Mouse (Mus musculus) right cerebral cortex, postnatal 10 days (tissue): ENCODE data around the gene Usp25.

ENCODE experiments used
- DNase-seq, 2 experiments: peaks; one replicate each; pipeline ENCODE4 v3.0.0; 2021; ENCODE audit warnings: low spot score in 2 of 2

Usp25 gene

DNA sequence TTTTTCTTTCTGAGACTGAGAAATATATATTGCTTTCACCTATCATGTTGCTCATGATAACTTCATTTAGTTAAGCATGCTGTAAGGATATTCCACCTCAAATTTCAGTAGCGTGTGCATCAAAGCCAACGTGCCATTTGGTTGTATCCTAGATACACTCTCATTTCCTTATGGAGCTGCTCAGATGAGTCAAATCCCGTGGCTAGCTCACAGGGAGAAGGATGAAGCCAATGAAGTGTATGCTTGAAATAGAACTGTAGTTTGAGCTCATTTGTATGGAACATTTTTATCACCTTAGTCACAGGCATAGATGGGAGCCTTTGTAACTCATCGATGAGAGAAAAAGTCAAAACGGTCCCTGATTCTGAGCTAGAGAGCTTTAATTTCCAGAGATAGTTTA is 20.8 kb downstream of the Usp25 start:
- peak in 1 of 2 experiments; percentile 36 for DNase-seq

DNA sequence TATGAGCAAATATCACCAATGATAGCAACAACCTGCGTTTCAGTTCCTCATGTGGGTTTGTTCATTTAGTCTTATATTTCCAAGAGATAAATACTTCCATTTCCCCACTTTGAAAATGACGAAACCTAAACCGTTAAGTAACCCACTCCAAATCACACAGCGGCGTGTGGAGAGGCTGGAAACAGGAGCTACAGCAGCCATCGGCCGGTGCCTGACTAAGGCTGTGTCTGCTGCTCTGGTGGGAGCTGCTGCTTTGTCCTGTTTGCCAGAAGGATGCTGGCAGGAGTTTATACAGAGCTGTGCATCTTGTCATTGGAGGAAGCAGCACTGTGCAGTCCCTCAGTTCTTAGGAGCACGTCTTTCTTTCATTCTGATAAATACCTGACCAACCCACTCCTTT is 21.2 kb downstream of the Usp25 start:
- no peak for DNase-seq

DNA sequence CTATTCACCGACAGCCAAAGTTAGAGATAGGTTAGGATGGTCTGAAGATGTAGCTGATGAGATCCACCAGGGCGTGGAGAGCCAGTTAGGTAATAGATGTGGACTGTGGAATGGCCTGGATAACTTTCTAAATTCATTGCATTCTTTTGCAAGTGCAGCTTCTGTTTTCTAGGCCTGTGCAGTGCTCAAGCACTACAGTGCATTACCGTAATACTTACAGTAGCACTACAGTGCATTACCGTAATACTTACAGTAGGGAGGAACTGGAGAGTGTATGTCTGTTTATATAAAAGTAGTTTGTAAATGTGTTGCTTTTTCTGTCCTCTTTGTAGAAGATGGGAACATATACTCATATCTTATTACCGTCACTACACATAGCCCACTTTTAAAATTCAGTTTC is 28.1 kb downstream of the Usp25 start:
- no peak for DNase-seq

DNA sequence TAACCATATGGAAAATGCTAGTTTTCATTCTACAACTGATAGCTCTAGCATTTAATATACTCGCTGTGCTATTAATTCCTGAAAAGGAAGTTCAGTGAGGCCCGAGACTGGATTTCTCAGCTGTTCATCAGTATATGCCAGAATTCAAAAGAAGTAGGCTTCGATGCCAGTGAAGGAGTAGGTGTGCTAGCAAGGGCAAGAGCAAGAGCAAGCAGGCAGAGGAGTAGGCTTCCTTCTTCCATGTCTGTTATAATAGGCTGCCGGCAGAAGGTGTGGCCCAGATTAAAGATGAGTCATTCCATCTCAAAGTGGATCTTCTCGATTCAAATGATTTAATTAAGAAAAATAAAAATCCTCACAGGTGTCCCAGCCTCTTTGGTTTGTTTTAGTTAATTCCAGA is 30.0 kb downstream of the Usp25 start:
- DNase-seq, result no peak

DNA sequence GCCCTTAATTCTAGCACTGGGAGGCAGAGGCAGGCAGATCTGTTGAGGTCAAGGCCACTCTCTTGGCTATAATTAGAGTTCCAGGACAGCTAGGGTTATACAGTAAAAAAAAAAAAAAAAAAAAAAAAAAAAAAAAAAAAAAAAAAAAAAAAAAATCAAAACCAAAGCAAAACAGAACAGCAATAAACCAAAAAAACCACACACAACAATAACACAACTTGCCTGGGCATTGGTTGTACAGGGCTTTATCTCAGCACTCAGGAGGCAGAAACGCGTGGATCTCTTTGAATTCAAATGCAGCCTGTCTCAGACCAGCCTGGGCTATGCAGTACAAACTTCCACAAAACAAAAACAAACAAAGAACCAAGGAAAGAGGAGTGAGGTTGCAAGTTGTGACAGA is 40.7 kb downstream of the Usp25 start:
- DNase-seq, result no peak

DNA sequence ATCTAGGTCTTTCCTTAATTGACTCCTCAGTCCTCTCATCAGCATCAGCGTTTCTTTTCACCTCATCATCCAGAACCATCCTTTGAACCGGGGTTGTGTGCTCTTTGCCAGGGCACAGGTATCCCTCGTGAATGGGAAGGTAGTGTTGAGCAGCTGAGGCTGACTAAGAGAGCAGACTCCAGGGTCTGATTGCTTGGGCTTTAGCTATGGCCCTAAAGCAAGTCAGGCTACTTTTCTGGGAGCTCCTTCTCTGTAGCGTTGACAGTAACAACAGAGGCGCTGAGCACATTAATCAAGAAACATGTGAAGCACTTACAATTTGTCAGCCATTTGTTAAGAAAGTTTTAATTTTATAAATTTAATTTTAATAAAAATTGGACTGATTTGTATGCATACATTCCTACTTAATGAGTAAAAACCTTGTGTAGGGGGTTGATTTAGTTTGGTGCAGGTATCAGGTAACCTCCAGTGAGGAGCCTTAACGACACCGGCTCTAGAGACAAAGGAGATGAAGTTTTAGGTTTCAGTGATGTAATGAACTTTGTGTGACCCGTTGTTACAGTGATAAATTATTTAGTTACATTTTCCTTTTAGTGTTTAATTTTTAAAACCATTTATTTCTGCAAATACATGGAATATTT is 42.1 kb downstream of the Usp25 start:
- DNase-seq, result no peak

DNA sequence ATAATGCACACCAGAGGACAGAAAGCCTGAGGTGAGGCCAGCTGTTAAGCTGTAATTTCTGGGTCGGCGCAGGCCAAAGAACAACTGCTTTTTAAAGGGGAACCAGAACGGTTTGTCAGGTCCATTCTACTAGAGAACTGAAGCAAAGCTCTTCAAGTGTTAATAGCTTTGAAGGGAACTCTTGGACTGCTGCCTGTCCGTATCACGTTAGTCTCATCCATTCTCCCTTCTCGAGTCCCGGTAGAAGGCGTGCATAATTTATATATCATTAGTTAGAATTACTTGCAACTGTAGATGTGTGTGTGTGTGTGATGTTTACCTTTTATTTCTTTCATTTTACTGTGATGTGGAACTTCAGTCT is 42.6 kb downstream of the Usp25 start:
- no peak for DNase-seq

DNA sequence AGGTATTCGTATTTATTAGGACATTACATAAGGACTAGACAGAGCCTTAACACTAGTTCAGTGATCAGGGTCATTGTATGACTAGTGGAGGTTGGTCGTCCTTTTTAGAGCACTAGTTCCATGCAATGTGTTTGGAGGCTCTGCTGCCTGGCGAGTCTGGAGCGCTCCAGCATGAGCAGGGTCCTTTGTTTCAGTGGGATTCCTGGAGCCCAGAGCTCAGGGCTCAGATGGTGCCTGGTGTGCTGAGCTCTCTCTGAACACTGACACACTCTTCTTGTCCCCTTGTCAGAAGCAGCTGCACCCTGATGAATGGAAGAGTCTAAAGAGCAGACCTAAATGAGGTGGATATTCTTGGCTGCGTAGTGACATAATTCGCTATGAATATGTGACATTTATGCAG is 45.1 kb downstream of the Usp25 start:
- peak; percentile 35 to 44 for DNase-seq

DNA sequence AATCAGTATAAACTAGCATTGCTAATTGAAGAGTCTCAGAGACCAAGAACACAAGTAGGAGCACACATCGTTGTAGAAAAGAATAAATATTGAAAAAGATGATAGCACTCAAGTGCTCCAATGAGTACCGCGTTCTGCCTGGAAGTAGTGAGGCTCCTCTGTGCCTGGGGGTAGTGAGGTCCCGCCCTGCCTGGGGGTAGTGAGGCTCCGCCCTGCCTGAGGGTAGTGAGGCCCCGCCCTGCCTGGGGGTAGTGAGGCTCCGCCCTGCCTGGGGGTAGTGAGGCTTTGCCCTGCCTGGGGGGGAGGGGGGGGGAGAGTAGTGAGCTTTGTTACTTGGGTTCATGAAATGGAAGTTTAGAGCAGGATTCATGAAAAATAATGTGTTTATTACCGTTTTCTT is 46.7 kb downstream of the Usp25 start:
- no peak for DNase-seq

DNA sequence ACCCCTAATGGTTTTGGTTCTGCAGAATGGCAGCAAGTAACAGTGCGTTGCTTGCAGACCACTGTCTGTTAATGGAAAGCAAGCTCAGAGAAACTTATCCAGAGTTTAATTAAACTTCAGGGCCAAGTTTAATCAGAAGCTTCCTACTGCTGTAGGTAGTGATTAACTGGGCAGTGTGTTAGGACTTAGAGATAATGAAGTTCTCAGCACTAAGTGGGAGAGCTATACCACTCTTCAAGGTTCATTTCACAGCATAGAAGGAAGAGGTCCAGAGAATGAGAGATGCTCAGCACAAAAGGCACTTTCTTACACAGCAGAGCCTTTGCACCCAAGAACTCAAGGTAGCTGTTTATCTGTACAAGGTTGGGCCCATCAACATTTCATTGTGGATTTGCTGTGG is 50.4 kb downstream of the Usp25 start:
- no peak for DNase-seq

DNA sequence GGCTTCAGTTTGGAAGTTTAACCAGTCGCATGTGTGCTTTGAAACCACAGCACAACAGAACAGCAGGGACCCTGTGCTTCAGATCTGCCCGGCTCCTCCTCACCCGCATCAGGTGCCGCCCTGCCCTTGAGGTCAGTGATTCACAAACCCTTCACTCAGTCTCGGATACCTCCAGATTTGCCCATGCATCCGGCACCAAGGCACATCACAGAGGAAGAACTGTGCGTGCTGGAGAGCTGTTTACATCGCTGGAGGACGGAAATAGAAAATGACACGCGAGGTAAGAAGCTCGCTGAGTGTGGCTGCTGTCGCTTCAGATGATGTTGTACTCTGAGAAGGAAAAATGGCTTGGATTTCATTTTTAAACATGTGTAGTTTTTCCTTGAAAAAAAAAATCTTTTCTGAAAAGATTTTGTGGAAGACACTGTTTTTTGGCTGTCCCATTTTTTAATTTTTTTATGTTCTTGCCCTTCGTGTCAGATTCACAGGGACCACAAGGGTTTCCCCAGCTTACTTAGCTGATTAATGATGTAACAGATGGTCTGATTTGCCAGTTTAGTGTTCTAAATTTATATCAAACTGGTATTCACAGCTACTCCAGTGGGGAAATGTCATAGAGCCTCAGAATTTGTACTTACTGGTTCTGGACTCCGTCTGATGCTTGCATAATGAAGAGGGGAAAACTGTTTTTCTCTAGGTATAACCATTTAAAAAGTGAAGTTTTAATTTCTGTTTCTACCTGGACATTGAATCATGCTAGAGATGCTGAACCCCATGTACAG is 63.6 kb downstream of the Usp25 start:
- peak; percentile 33 to 58 for DNase-seq

DNA sequence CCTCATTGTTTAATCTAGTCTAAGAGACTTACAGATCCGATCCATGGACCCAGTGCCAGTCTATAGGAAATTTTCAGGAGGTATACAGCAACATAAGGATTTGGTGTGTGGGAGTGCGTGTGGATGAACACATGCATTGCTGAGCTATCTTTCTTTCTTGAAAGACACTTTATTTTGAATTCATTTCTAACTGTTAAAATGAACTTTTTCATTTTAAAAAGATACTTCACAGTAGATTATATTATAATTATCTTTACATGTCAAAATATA is 64.2 kb downstream of the Usp25 start:
- no peak for DNase-seq

DNA sequence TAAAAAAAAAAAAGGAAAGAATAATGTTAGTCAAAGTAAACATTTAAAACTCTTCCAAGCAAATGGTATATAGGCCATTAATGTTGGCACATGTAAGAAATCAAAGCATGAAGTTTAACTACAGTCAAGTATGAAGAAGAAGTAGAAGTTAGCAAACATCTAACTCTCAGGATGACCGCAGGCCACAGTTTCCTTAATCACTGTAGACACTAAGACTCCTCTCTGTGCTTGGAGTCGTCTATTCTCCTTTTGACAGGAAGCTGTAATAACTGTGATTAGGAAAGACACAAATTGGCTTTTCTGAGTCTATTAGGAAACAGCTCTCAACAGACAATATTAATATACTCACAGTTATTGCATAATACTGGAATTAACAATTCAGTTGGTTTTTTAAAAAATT is 70.6 kb downstream of the Usp25 start:
- DNase-seq, result no peak

DNA sequence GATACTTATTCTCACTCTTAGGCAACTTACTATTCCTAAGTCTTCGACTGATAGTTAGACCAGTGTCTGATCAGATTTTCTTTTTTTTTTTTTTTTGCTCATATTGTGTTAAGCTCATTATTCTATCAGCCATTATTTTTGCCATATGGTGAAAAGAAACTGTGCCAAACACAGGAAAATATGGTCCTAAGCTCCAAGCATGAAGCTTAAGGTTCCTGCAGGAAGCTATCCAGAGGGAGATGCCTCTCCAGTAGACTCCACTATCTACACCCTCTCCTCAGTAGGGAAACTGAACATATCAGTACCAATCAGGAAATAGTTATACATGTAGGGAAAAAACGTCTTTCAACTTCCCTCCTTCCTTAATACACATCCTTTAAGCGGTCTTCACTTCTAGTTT is 76.3 kb downstream of the Usp25 start:
- no peak for DNase-seq

DNA sequence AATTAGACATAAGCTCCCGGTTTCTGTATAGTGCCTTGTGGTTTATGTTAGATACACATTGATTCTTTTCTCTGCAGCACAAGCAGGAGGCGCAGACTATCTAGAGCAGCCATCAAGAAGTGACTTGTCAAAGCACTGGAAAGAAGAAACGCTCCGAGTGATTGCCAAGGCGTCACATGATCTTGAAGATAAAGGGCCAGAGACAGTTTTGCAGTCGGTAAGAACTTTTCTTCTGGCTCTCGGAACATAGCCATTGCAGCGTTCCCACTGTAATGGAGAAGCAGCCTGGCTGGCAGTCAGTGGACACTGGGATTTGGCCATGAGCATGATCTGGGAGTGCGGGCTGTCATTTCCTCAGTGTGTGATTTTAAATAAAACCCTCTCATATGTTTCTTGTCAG is 80.0 kb downstream of the Usp25 start:
- DNase-seq, result no peak

DNA sequence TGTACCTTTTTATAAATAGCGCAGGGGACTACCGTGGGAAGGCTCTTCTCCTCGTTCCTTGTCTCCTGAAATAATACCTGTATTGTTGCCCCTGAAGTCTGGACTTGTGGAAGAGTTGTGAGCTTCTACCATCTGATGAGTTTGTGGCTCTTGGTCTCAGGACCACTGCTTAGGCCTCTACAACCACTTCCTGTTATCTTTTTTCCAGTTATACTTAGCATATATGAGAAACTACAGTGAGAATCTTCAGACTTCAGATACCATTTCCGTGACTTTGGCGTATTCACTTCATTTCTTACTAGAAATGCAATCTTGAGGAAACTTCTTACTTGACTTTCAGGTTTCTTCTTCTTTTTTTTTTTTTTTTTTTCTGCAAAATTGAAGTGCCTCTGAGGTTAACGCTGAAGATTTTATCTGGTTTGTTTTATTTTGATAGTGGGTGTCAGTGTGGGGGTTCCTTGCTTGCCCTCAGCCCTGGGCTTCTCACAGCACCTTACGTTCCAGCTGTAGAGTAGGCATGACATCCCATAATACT is 81.6 kb downstream of the Usp25 start:
- no peak for DNase-seq

DNA sequence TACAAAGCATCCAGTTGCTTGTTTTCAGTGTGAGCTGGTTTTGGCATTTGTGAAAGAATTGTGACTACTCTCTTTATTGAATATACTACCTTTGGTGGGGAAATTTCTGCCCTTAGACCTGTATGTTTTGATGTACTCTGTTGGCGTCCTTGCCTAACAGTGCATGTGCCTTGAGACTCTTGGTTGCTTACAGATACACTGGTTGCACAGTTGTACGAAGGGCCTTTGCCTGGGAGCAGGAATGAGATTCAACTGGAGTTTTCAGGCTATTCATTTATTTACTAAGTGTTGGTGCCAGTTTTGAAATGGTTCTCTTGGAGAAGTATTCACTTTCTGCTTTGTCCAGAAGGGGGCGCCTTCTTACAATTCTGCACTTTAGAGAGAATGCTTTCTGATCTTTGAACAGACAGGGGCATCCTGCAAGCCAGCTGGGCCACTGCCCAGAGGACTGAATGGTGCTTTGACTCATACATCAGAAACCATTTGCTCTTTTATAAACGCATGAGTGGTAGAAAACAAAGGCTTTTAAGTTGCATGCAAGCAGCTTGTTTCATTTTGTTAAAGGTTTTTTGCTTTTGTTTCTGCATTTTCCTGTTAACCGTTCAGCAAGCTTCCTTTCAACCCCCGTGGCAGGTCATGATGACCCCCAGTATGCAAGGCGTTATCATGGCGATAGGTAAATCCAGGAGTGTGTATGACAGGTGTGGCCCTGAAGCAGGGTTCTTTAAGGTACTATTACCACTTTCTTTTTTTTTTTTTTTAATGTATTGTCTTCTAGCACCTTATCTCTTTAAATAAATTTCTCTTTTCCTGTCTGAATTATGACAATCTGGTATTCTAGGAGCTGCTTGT is 85.7 kb downstream of the Usp25 start:
- DNase-seq, result peak; percentile 90

DNA sequence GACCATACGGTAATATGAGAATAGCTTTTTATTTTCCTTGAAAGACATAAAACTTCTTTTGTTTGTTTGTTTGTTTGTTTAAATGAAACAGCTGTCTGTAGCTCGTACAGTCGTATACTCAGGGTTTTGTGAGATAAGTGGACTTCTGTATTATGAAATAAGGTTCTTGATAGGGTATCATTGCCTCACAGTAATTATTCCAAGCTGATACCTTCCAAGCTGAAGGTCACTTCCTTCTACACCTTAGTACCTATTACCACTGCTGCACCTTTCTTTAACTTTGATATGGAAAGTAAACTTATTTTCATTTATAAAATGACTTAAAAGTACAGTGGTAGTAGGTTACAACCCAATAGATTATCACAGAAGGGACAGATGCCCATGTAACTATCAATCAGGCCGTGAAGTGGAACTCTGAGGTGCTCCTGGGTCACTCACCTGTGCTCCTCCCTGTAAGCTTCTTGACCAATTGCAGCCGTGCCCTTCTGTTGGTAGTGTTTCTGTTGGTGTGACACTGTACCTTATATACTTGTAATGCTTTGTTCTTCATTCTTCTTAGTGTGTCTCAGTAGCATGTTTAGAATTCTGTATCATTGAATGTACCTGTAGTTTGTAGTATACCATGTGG is 90.2 kb downstream of the Usp25 start:
- no peak for DNase-seq

DNA sequence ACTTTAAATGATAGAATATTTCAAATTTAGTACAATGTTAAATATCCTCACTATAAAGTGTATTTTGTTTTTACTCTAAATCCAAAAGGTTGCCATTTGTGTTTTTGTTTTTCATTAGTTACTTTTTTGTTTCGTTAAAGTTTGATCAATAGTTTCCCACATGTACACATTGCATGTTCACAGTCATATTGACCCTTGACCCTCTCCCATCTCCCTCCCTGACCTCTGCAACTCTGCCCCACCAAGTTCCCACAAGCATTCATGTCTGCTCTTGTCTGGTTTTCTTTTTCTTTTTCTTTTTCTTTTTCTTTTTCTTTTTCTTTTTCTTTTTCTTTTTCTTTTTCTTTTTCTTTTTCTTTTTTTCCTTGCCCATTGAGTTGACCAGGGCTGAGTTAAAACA is 97.8 kb downstream of the Usp25 start:
- no peak for DNase-seq

DNA sequence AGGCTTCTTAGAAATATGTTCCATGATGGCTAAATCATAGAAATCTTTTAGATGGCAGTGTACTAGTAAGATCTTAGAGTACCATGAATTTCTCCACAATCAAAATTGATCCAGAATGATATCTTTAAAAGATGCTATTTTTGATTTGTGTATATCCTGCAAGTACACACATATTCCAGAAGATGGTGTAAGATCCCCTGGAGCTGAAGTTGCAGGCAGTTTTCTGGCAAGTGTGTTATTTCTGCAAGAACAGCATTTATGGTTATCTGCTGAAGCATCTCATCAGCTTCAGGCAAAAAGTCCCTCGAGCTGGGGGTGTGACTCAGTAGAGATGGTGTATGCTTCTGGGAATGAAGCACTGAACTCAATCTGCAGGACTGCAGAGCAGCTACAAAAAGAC is 112.4 kb downstream of the Usp25 start:
- no peak for DNase-seq

DNA sequence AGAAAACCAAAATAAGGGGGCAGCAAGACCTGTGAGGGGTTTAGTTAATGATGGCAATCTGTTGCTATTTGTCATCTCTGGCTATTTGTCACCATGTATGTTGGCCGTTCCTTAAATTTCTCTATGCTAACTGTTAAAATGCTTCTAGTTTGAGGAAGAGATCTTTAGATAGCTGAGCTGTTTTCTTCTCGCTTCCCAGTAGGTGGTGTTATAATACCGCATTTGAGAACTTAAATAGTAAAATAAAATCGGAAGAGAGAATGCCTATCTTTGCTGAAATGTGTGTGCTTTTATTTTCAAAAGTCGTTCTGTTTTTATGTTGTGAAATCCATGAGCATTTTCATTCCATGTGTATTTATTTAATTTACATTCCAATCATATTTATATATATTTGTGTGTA is 115.2 kb downstream of the Usp25 start:
- DNase-seq, result no peak

DNA sequence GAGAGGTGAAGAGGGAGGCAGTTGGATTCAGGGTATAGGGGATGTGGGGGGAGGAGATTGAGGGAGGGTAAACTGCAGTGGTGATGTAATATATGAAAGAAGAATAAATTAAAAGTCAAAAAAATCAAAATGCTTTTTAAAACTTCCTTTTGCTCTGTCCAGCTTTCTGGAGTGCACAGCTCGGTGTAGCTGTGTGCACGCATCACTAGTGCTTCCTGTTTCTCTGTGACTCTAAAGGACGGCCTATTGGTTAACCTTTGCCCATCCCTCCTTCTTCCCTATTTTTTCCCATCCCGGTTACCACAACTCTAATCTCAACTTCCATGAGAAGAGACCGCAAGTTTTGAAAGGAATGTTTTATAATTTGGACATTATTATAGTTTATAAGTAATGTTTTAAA is 119.5 kb downstream of the Usp25 start:
- no peak for DNase-seq
